Mouse (Mus musculus): ENCODE data around the gene Yipf4. TPM values are rescaled to one million over a fixed set of nuclear protein-coding genes. Genes with fewer than 3 reads are reported as not detected.
"Not testable (repeated sequence)": the region's sequence is repeated elsewhere in the genome, so short reads cannot be mapped to it uniquely, and the experiment has no call there.

The Yipf4 gene
- polyA plus RNA-seq, 1 experiment from 2014 or later, result 63.8 TPM

DNA sequence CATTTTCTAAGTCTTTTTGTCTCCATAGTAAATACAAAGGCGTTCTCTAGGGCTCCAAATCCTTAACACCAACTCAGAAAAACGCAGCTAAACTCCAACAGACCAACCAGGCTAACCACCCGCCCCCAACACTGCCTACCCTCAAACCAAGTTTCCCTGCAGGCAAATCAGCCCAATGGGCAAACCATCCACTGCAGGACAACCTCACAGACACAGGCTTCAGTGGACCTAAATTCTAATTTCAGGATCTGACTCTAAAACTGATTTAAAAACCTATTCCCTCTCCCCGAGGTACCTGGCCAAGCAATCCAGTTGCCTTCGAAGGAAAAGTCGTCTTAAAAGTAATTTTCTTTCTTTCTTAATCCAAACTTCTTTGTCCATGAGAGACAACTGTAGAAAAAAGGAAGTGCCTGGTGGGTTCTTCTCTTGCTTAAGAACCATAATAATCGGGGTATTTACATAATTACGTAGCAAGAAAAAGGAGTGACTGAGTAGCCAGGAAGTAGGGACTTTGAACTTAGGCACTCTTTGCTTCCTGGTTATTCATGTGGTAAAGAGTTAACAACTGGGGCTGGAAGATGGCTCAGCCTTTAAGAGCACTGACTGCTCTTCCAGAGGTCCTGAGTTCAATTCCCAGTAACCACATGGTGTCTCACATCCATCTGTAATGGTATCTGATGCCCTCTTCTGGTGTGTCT lies 30.4 kb upstream of the Yipf4 start, which contains the start of gene Nlrc4:
Gene Nlrc4, minus strand, starts transcription at position 432 of the 698 bp plus-strand sequence.
- 53% methylated on average over 8 of the region's 8 CpGs for whole genome bisulfite sequencing
- Histone ChIP-seq H3K4me1 (replicated peaks; ENCODE audit: control insufficient read depth, insufficient read depth, low read length) (no peaks in the 10 kb centered on the region), H3K4me3 (ENCODE audit: low read depth, low read length) (peak within 1 kb of the TSS; percentile 17), H3K36me3 (ENCODE audit: control insufficient read depth, insufficient read depth, low read length) (no peaks in the 10 kb centered on the region), H3K4me2 (ENCODE audit: low read length) (peak within 1 kb of the TSS; percentile 36), H3K9ac (ENCODE audit: low read length) (0 out of 2 replicates have a peak within 1 kb of the TSS, but pooled peaks have one; percentile 21), H3K9me3 (ENCODE audit: control insufficient read depth, low read length) (no peaks in the 10 kb centered on the region), H3K27ac (ENCODE audit: low read depth) (peak within 1 kb of the TSS; percentile 66), H3K27me3 (replicated peaks; ENCODE audit: control insufficient read depth, insufficient read depth, low read length) (no peaks in the 10 kb centered on the region)
- DNase-seq (ENCODE audit: low spot score) (peak; percentile 55), ATAC-seq (replicated peaks; ENCODE audit: low FRiP score, low TSS enrichment, low read depth) (peak; percentile 41; the same call in 1 of the 2 replicates)

DNA sequence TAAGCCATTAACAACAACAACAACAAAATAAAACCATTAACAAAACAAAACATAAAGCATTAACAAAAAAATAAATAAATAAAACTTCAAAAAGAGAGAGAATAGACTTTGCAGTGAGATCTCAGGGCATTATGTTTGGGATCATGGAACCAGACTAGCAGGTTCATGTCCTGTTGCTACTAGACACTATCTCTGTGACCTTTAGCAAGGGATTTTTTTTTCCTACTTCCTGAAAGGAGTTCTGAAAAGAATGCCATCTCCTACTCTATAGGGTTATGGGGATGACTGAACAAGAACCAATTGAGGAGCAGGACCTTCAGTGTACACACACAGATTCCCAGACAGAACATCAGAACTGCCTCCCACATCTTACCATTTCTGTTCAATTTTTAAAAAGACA lies 25.8 kb upstream of the Yipf4 start:
- H3K4me1 ChIP-seq (replicated peaks; ENCODE audit: control insufficient read depth, insufficient read depth, low read length), result no peaks in the 10 kb centered on the region
- no peak overlapping the region for H3K9ac ChIP-seq (ENCODE audit: low read length)
- H3K4me3 ChIP-seq (ENCODE audit: low read depth, low read length), result no peak overlapping the region
- no peak overlapping the region for H3K27ac ChIP-seq (ENCODE audit: low read depth)
- H3K4me2 ChIP-seq (ENCODE audit: low read length), result no peak overlapping the region
- DNase-seq (ENCODE audit: low spot score), result no peak
- no peaks in the 10 kb centered on the region for H3K27me3 ChIP-seq (replicated peaks; ENCODE audit: control insufficient read depth, insufficient read depth, low read length)
- H3K36me3 ChIP-seq (ENCODE audit: control insufficient read depth, insufficient read depth, low read length), result no peaks in the 10 kb centered on the region
- no peaks in the 10 kb centered on the region for H3K9me3 ChIP-seq (ENCODE audit: control insufficient read depth, low read length)
- peak; percentile 71; the same call in 1 of the 2 replicates for ATAC-seq (replicated peaks; ENCODE audit: low FRiP score, low TSS enrichment, low read depth)

DNA sequence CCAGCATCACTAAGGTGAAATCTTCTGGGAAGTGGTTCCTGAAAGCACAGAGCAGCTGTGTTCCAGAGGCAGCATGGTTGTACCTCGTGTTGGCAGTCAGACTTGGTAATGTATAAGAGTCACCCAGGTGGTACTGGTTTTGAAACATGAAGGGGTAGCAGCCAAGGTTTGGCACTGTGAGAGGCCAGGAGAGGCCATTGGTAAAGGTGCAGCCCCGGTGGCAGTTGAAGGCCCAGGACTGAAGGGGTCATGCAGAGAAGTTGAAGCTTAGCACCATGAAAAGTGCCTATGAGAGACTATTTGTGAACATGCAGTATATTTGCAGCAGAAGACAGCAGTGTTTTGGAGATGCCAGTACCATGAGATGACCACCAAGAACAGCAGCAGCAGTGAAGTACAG lies 21.3 kb upstream of the Yipf4 start:
- DNase-seq (ENCODE audit: low spot score); H3K36me3 ChIP-seq (ENCODE audit: control insufficient read depth, insufficient read depth, low read length); H3K9ac ChIP-seq (ENCODE audit: low read length); ATAC-seq (replicated peaks; ENCODE audit: low FRiP score, low TSS enrichment, low read depth); H3K4me1 ChIP-seq (replicated peaks; ENCODE audit: control insufficient read depth, insufficient read depth, low read length); H3K27ac ChIP-seq (ENCODE audit: low read depth); H3K4me2 ChIP-seq (ENCODE audit: low read length); H3K4me3 ChIP-seq (ENCODE audit: low read depth, low read length); H3K9me3 ChIP-seq (ENCODE audit: control insufficient read depth, low read length); H3K27me3 ChIP-seq (replicated peaks; ENCODE audit: control insufficient read depth, insufficient read depth, low read length): not testable (repeated sequence)
- 78% methylated on average over 2 of the region's 2 CpGs for WGBS

DNA sequence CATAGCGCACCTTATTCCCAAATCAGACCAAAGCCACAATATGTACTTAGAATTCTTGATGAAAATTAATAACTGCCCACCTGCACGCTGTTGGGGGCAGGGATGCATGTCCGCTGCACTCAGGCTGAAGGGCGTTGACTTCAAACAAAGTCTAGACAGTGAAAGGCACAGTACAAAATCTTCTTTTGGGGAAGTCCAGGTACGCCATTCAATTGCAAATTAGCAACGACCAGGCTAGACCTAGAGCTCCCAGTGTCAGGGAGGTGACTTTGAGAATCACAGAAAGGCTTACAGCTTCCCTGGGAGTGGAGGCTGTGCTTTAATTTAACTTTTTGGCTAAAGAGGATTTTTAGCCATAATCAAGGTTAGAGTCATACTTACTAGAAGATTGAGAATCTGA lies 19.2 kb upstream of the Yipf4 start:
- not testable (repeated sequence) for H3K27me3 ChIP-seq (replicated peaks; ENCODE audit: control insufficient read depth, insufficient read depth, low read length); H3K4me1 ChIP-seq (replicated peaks; ENCODE audit: control insufficient read depth, insufficient read depth, low read length); H3K4me3 ChIP-seq (ENCODE audit: low read depth, low read length); H3K9ac ChIP-seq (ENCODE audit: low read length); H3K27ac ChIP-seq (ENCODE audit: low read depth); DNase-seq (ENCODE audit: low spot score); ATAC-seq (replicated peaks; ENCODE audit: low FRiP score, low TSS enrichment, low read depth); H3K36me3 ChIP-seq (ENCODE audit: control insufficient read depth, insufficient read depth, low read length); H3K4me2 ChIP-seq (ENCODE audit: low read length); H3K9me3 ChIP-seq (ENCODE audit: control insufficient read depth, low read length)
- WGBS, result 83% methylated on average over 6 of the region's 6 CpGs

DNA sequence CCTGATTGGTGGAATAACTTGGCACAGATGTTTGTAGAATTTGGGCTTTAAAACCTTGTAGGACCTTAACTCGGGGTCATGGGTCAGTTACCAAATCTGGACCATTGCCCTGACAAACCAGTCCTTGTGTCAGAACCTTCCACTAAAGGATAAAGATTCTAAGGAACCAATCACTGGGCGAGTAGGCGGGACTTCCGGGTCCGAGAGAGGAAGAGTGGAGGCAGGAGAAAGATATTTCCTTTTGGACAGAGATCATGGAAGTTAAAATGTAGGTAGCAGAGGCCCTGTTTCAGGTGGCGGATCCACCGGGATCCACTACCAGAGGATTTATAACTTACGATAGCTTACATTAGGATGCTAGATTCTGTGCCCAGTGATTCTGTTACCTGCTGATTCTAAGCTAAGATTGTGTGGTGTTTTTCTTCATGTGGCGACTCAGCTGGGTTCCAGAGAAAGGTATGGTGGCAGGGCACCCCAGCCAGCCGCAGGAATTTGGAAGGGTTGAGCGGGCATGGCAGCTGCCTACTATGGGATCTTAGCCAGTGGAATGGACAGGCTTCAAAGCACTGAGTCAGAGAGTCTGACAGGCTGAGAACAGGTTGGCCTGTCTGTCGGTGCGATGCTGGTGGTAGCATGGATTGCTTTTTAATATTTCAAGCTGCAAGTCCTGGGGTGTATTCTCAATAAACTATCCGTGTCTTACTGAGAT lies 8.8 kb upstream of the Yipf4 start:
- Histone ChIP-seq H3K27me3 (replicated peaks; ENCODE audit: control insufficient read depth, insufficient read depth, low read length) (no peaks in the 10 kb centered on the region), H3K9ac (ENCODE audit: low read length) (no peak overlapping the region), H3K4me2 (ENCODE audit: low read length) (no peak overlapping the region), H3K27ac (ENCODE audit: low read depth) (no peak overlapping the region), H3K36me3 (ENCODE audit: control insufficient read depth, insufficient read depth, low read length) (no peaks in the 10 kb centered on the region), H3K9me3 (ENCODE audit: control insufficient read depth, low read length) (no peaks in the 10 kb centered on the region), H3K4me3 (ENCODE audit: low read depth, low read length) (no peak overlapping the region), H3K4me1 (replicated peaks; ENCODE audit: control insufficient read depth, insufficient read depth, low read length) (no peaks in the 10 kb centered on the region)
- no peak for DNase-seq (ENCODE audit: low spot score)
- WGBS, result 86% methylated on average over 14 of the region's 14 CpGs
- ATAC-seq (replicated peaks; ENCODE audit: low FRiP score, low TSS enrichment, low read depth), result no peak

DNA sequence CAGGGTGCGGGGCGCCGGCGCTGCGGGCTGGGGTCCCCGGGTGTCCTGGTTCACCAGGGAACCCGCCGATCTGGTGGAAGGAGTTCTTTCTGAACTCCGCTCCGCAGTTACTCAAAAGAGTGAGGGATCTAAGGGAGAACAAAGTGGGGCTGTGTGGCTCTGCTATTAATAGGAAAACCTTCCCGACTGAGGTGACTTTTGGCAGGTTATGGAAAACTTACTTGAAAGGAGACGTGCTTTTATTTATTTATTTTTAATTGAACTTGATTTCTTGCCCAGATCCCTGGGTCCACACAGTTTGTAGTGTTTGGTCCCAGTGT lies 568 bp downstream of the Yipf4 start:
- ATAC-seq (replicated peaks; ENCODE audit: low FRiP score, low TSS enrichment, low read depth) (no peak), DNase-seq (ENCODE audit: low spot score) (no peak)
- Histone ChIP-seq H3K36me3 (ENCODE audit: control insufficient read depth, insufficient read depth, low read length) (peaks cover 24% of the 10 kb centered on the region), H3K4me2 (ENCODE audit: low read length) (peak overlapping the region; percentile 70), H3K9ac (ENCODE audit: low read length) (peak overlapping the region; percentile 80), H3K4me1 (replicated peaks; ENCODE audit: control insufficient read depth, insufficient read depth, low read length) (no peaks in the 10 kb centered on the region), H3K4me3 (ENCODE audit: low read depth, low read length) (peak overlapping the region; percentile 93), H3K9me3 (ENCODE audit: control insufficient read depth, low read length) (no peaks in the 10 kb centered on the region), H3K27ac (ENCODE audit: low read depth) (peak overlapping the region; percentile 60), H3K27me3 (replicated peaks; ENCODE audit: control insufficient read depth, insufficient read depth, low read length) (no peaks in the 10 kb centered on the region)
- under 1% methylated on average over 12 of the region's 12 CpGs for WGBS

DNA sequence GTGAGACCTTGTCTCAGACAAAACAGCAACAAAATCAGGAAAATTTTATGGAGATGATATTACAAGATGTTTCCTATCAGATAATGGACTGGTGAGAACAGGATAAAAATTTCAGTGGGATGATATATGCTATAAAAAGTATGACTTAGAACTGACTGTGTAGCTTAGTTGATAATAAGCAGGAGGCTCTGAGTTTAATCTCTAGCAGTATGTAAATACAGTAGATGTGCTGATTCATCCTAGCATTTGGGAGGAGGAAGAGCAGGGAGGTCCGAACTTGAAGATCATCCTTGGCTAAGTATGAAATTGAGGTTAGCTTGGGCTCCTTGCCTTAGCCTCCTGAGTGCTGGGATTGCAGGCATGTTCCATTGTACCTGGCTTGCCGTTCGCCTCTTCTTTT lies 2.3 kb downstream of the Yipf4 start:
- no peaks in the 10 kb centered on the region for H3K9me3 ChIP-seq (ENCODE audit: control insufficient read depth, low read length)
- H3K27me3 ChIP-seq (replicated peaks; ENCODE audit: control insufficient read depth, insufficient read depth, low read length), result no peaks in the 10 kb centered on the region
- no peak overlapping the region for H3K4me3 ChIP-seq (ENCODE audit: low read depth, low read length)
- no peaks in the 10 kb centered on the region for H3K4me1 ChIP-seq (replicated peaks; ENCODE audit: control insufficient read depth, insufficient read depth, low read length)
- DNase-seq (ENCODE audit: low spot score) (no peak), ATAC-seq (replicated peaks; ENCODE audit: low FRiP score, low TSS enrichment, low read depth) (no peak)
- H3K27ac ChIP-seq (ENCODE audit: low read depth), result no peak overlapping the region
- H3K4me2 ChIP-seq (ENCODE audit: low read length), result no peak overlapping the region
- WGBS, result 92% methylated on average over 3 of the region's 3 CpGs
- H3K9ac ChIP-seq (ENCODE audit: low read length), result no peak overlapping the region
- H3K36me3 ChIP-seq (ENCODE audit: control insufficient read depth, insufficient read depth, low read length), result peaks cover 38% of the 10 kb centered on the region

DNA sequence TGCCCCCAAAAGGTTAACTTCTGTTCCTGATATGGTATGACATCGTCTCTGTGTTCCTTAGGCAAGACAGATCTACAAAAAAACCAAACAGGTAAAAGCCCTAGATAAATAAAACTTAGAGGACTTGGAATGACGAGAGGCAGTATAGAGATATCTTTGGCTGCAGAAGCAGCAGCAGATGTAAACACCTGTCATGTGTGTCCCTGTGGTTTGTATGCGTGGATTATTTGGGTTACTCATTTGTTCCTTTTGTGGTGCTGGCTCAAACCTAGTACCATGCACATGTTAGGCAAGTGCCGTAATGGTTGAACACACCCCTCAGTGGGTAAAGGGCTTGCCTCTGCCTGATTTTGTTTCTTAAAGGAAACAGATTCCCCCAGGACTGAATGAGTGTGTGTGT lies 10.9 kb downstream of the Yipf4 start:
- Histone ChIP-seq H3K4me3 (ENCODE audit: low read depth, low read length) (no peak overlapping the region), H3K4me2 (ENCODE audit: low read length) (no peak overlapping the region), H3K9ac (ENCODE audit: low read length) (no peak overlapping the region), H3K4me1 (replicated peaks; ENCODE audit: control insufficient read depth, insufficient read depth, low read length) (no peaks in the 10 kb centered on the region), H3K9me3 (ENCODE audit: control insufficient read depth, low read length) (no peaks in the 10 kb centered on the region), H3K36me3 (ENCODE audit: control insufficient read depth, insufficient read depth, low read length) (peaks cover 60% of the 10 kb centered on the region), H3K27me3 (replicated peaks; ENCODE audit: control insufficient read depth, insufficient read depth, low read length) (no peaks in the 10 kb centered on the region), H3K27ac (ENCODE audit: low read depth) (no peak overlapping the region)
- 57% methylated on average over 4 of the region's 4 CpGs for WGBS
- ATAC-seq (replicated peaks; ENCODE audit: low FRiP score, low TSS enrichment, low read depth) (no peak), DNase-seq (ENCODE audit: low spot score) (no peak)

DNA sequence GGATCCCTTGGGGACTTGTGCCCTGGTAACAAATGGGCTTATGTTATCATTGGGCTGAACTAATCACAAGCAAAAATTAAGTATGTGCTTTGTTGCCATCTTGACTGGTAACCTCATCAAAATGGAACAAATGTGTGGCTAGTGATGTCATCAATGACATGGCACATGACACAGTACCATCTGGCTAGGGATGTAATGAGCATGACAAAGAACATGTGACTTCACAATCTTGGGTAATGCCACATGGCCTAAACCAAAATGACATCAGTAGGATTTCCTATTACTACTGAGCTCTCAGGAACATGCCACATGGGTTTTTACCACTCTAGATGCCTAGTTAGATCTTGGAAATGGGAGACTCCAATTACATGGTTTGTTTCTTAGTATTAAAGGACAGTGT lies 11.8 kb downstream of the Yipf4 start:
- Histone ChIP-seq H3K4me3 (ENCODE audit: low read depth, low read length) (no peak overlapping the region), H3K27ac (ENCODE audit: low read depth) (no peak overlapping the region), H3K4me2 (ENCODE audit: low read length) (no peak overlapping the region), H3K36me3 (ENCODE audit: control insufficient read depth, insufficient read depth, low read length) (peaks cover 53% of the 10 kb centered on the region), H3K27me3 (replicated peaks; ENCODE audit: control insufficient read depth, insufficient read depth, low read length) (no peaks in the 10 kb centered on the region), H3K4me1 (replicated peaks; ENCODE audit: control insufficient read depth, insufficient read depth, low read length) (no peaks in the 10 kb centered on the region), H3K9me3 (ENCODE audit: control insufficient read depth, low read length) (no peaks in the 10 kb centered on the region), H3K9ac (ENCODE audit: low read length) (no peak overlapping the region)
- DNase-seq (ENCODE audit: low spot score) (no peak), ATAC-seq (replicated peaks; ENCODE audit: low FRiP score, low TSS enrichment, low read depth) (0 out of 2 replicates have a peak, but pooled peaks have one; percentile 23)
